ENCODE assay signal across 8 mouse cellular contexts in genomic region chr6:72439355-72440185, GRCm38 (mm10). TPM values are rescaled to one million over a fixed set of nuclear protein-coding genes. Genes with fewer than 3 reads are reported as not detected.
DNase-seq lines count a peak whose midpoint lies in the region; ATAC-seq lines count a peak whose summit lies in the region.

Gene Mat2a, minus strand, starts transcription at chr6:72439558.

- peak within 1 kb of the TSS; percentile 78 for H3K4me3 ChIP-seq in hindbrain, embryonic 12.5 days

- H3K27ac ChIP-seq in hindbrain, embryonic 12.5 days, result peak within 1 kb of the TSS; percentile 99

- ATAC-seq in hindbrain, embryonic 12.5 days (ENCODE audit: low FRiP score), result peak; percentile 90

- no peaks in the 10 kb centered on the region for H3K27me3 ChIP-seq in hindbrain, embryonic 12.5 days

- peak; percentile 99 for DNase-seq in NIH3T3 (ENCODE audit: low read depth)
- peak; percentile 98 to 99 for DNase-seq in cerebellum, postnatal 10 days
- DNase-seq in frontal cortex, postnatal 10 days (ENCODE audit: low spot score in 2 of 2), result peak; percentile 95
- DNase-seq in layer of hippocampus, postnatal 25 days (ENCODE audit: extremely low spot score in 1 of 2, low spot score in 1 of 2), result peak; percentile 91 to 95
- peak; percentile 92 for DNase-seq in lung, postnatal 25 days (ENCODE audit: low spot score)
- peak; percentile 95 for DNase-seq in retina, embryonic 14.5 days (ENCODE audit: low spot score)
- peak; percentile 96 for DNase-seq in thymus, postnatal 4 days

- H3K36me3 ChIP-seq in hindbrain, embryonic 12.5 days, result peaks cover 26% of the 10 kb centered on the region

- H3K9me3 ChIP-seq in hindbrain, embryonic 12.5 days (replicated peaks), result no peaks in the 10 kb centered on the region

- peak within 1 kb of the TSS; percentile 78 for H3K4me2 ChIP-seq in hindbrain, embryonic 12.5 days (replicated peaks)

- H3K4me1 ChIP-seq in hindbrain, embryonic 12.5 days, result peaks cover 38% of the 10 kb centered on the region

- WGBS in hindbrain, embryonic 12.5 days, result under 1% methylated on average over 68 of the region's 77 CpGs

- peak within 1 kb of the TSS; percentile 97 for H3K9ac ChIP-seq in hindbrain, embryonic 12.5 days

RNA-seq across cellular contexts. Expression of gene Mat2a, which starts in this region (rescaled TPM):
- 405 and 424 TPM in 2 replicates for polyA plus RNA-seq in hindbrain, embryonic 12.5 days (2016; fragmentation: Nextera tagmentation; extraction: Ambion mirVana)
- 100 to 1,000 TPM; 155 to 171 TPM for total RNA-seq in layer of hippocampus, postnatal 25 days (2021)

Comparison
In these comparisons a context has a peak if more than half of its experiments do, and no peak if none do; other contexts are left out.
1. Peak in every context shown above with its lines: DNase-seq, ATAC-seq, H3K4me3 ChIP-seq and H3K27ac ChIP-seq.